Mouse (Mus musculus) heart, postnatal 0 days (tissue): Measurements from ENCODE around the gene Ap3b2.

Experiments used
- CTCF ChIP-seq: IDR thresholded peaks from 2 replicates; pipeline ENCODE4 v1.5.1; 2016; ENCODE audit warnings: antibody characterized with exemption, control low read depth, low read depth
- EP300 ChIP-seq: IDR thresholded peaks from 2 replicates; pipeline ENCODE4 v1.6.1; 2016; ENCODE audit warnings: antibody characterized with exemption, low read depth

DNA sequence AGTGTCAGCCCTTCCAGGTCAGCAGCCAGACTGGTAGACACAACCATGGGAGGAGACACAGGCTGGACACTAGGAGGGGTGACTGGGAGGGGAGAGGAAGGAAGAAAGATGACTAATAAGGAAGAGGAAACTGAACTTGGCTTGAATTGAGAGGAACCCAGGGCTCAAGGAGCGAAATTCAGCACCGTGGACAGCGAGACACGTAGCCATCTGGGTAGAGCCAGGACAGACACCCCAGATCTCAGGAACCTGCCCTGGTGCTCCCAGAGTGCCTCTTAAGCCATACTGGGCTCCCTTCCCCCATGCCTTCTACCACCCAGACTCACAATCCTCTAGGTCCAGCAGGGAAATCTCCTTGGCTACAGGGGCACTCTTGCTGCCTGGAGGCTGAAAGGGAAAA lies 29.6 kb downstream of the Ap3b2 start:
- no peak for TF ChIP-seq EP300
- TF ChIP-seq CTCF, result no peak
